Mouse (Mus musculus) lung, adult 2 months (tissue): Measurements from ENCODE around the gene Vps51.

Experiments
- CTCF ChIP-seq: fragments of 200-500 bp; IDR thresholded peaks from 2 replicates; pipeline ENCODE4 v1.5.1; 2011; ENCODE audit warnings: mild to moderate bottlenecking, low read length, control low read depth; ENCODE audit not compliant: insufficient read depth
- POLR2A ChIP-seq: fragments of 200-500 bp; IDR thresholded peaks from 2 replicates; pipeline ENCODE4 v1.6.1; 2011; ENCODE audit warnings: low read depth, mild to moderate bottlenecking, control low read depth, low read length, borderline replicate concordance; ENCODE audit errors: extremely low read depth

DNA sequence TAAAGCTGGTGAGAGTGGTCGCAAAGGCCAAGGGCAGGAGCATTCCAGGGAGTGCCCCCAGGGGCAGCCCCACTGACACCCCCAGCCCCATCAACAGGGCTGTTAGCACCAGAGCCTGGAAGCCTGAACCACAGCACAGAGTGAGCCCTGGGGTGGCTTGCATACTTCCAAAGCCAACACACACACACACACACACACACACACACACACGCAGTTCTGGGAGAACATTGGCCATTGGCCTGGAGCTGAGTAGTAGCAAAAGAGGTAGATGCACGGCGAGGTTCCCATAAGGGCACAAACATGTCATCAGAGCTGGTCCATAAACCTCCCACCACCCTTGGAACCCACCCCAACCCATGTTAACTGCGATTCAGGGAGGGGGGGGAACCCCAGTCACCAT, 10.5 kb downstream of the Vps51 start:
- TF ChIP-seq CTCF: no peak
- no peak for TF ChIP-seq POLR2A
